In the genomic region with DNA sequence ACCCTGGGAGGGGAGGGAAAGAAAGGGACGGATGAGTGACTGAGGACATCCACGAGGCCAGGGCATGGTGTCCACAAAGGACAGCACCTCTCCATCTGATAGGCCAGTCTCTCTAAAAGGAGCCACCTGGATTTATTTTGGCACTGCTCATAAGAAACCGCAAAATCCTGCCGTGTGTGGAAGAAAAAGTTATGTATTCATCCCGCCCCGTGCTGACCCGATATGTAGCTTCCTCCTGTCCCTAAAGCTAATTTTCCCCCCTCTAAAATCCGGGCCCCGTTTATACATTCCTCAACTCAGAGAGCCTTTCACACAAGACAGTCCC, we compare ENCODE assay signal across 8 mouse cellular contexts. TPM values are rescaled to one million over a fixed set of nuclear protein-coding genes. Genes with fewer than 3 reads are reported as not detected.
DNase-seq lines count a peak whose midpoint lies in the region; ATAC-seq and TF ChIP-seq lines count a peak whose summit lies in the region.

No protein-coding gene starts in this region.

- no peak for DNase-seq in lung, postnatal 36 days
- no peak for DNase-seq in forebrain, embryonic 11.5 days (ENCODE audit: low spot score)
- no peak for DNase-seq in limb, embryonic 10.5 days (ENCODE audit: low spot score)
- no peak for DNase-seq in testis, postnatal 10 days (ENCODE audit: low spot score)
- DNase-seq in MN1 (ENCODE audit: low spot score), result no peak
- DNase-seq in cerebellum, adult 11 months, result no peak

- peaks cover 21% of the 10 kb centered on the region for H3K36me3 ChIP-seq in lung, embryonic 16.5 days (ENCODE audit: control insufficient read depth, insufficient read depth, low read length)
- H3K36me3 ChIP-seq in forebrain, embryonic 11.5 days (ENCODE audit: control insufficient read depth, insufficient read depth, low read length), result peaks cover 9% of the 10 kb centered on the region
- H3K36me3 ChIP-seq in limb, embryonic 10.5 days, result peaks cover 42% of the 10 kb centered on the region

- no peak for TF ChIP-seq CTCF in olfactory bulb, adult 2 months (IDR thresholded peaks at IDR 0.05; ENCODE audit: insufficient read depth, low read depth, low read length)

- H3K4me1 ChIP-seq in lung, embryonic 16.5 days (replicated peaks; ENCODE audit: control insufficient read depth, insufficient read depth, low read length), result no peaks in the 10 kb centered on the region; the same call in 1 of the 2 replicates
- H3K4me1 ChIP-seq in forebrain, embryonic 11.5 days (replicated peaks; ENCODE audit: control insufficient read depth, insufficient read depth, low read length), result peaks cover 8% of the 10 kb centered on the region; the same call in 1 of the 2 replicates
- peaks cover 36% of the 10 kb centered on the region for H3K4me1 ChIP-seq in limb, embryonic 10.5 days
- peaks cover 18% of the 10 kb centered on the region for H3K4me1 ChIP-seq in olfactory bulb, adult 2 months (ENCODE audit: control insufficient read depth, insufficient read depth, low read length)

- H3K4me2 ChIP-seq in lung, embryonic 16.5 days (ENCODE audit: low read depth, low read length), result peak overlapping the region; percentile 83
- H3K4me2 ChIP-seq in forebrain, embryonic 11.5 days (ENCODE audit: low read depth, low read length, severe bottlenecking), result peak overlapping the region; percentile 98

- no peak for TF ChIP-seq POLR2A in olfactory bulb, adult 2 months (IDR thresholded peaks at IDR 0.05; ENCODE audit: insufficient read depth, low read depth, low read length)

- H3K27ac ChIP-seq in lung, embryonic 16.5 days (ENCODE audit: low read length), result peak overlapping the region; percentile 96
- peak overlapping the region; percentile 98 for H3K27ac ChIP-seq in forebrain, embryonic 11.5 days (ENCODE audit: low read depth, low read length)
- peak overlapping the region; percentile 99 for H3K27ac ChIP-seq in limb, embryonic 10.5 days
- no peak overlapping the region; the same call in 1 of the 2 replicates for H3K27ac ChIP-seq in olfactory bulb, adult 2 months (ENCODE audit: insufficient read depth, low read depth, low read length)

- H3K4me3 ChIP-seq in lung, embryonic 16.5 days (ENCODE audit: low read length), result peak overlapping the region; percentile 71
- H3K4me3 ChIP-seq in forebrain, embryonic 11.5 days (ENCODE audit: low read depth, low read length), result peak overlapping the region; percentile 89
- H3K4me3 ChIP-seq in limb, embryonic 10.5 days, result peak overlapping the region; percentile 84
- H3K4me3 ChIP-seq in olfactory bulb, adult 2 months (ENCODE audit: insufficient read depth, low read depth, low read length), result peak overlapping the region; percentile 45

- H3K27me3 ChIP-seq in lung, embryonic 16.5 days (ENCODE audit: control insufficient read depth, insufficient read depth, low read depth, low read length), result no peaks in the 10 kb centered on the region
- no peaks in the 10 kb centered on the region for H3K27me3 ChIP-seq in forebrain, embryonic 11.5 days (ENCODE audit: control insufficient read depth, insufficient read depth, low read length)
- no peaks in the 10 kb centered on the region for H3K27me3 ChIP-seq in limb, embryonic 10.5 days (ENCODE audit: low read depth, poor library complexity, severe bottlenecking)

- no peaks in the 10 kb centered on the region for H3K9me3 ChIP-seq in lung, embryonic 16.5 days (ENCODE audit: control insufficient read depth, low read length)
- H3K9me3 ChIP-seq in forebrain, embryonic 11.5 days (ENCODE audit: control insufficient read depth, low read length), result no peaks in the 10 kb centered on the region
- H3K9me3 ChIP-seq in limb, embryonic 10.5 days (replicated peaks), result no peaks in the 10 kb centered on the region

- ATAC-seq in lung, embryonic 16.5 days (ENCODE audit: low read depth), result no peak
- no peak for ATAC-seq in forebrain, embryonic 11.5 days (replicated peaks; ENCODE audit: low FRiP score)

- peak overlapping the region; percentile 97 for H3K9ac ChIP-seq in lung, embryonic 16.5 days (ENCODE audit: low read length)
- H3K9ac ChIP-seq in forebrain, embryonic 11.5 days (ENCODE audit: low read length), result peak overlapping the region; percentile 98

- WGBS in lung, embryonic 16.5 days, result 2% methylated on average over 9 of the region's 9 CpGs
- WGBS in forebrain, embryonic 11.5 days, result under 1% methylated on average over 9 of the region's 9 CpGs
- under 1% methylated on average over 9 of the region's 9 CpGs for WGBS in limb, embryonic 10.5 days
- 11% methylated on average over 9 of the region's 9 CpGs for WGBS in olfactory bulb, adult 2 months

RNA-seq across cellular contexts. Expression of a gene that starts 2.3 kb away (rescaled TPM):
- polyA plus RNA-seq in lung, embryonic 16.5 days (2015; fragmentation: Nextera tagmentation; extraction: Ambion mirVana), result 131 and 152 TPM in 2 replicates
- 164 and 173 TPM in 2 replicates for polyA plus RNA-seq in forebrain, embryonic 11.5 days (2014; fragmentation: Nextera tagmentation; extraction: Ambion mirVana)
- 88.4 and 96.4 TPM in 2 replicates for polyA plus RNA-seq in limb, embryonic 10.5 days (2016; fragmentation: Nextera tagmentation; extraction: Ambion mirVana)
- not detected in 2 replicates for polyA plus RNA-seq in olfactory bulb, adult 2 months (2012; ENCODE audit: insufficient read depth, insufficient read length, low replicate concordance, missing spikeins)
